Mouse (Mus musculus) CH12.LX (cell line): ENCODE measurements at regions not wholly inside any gene's neighbourhood (a gene's known extent, or its start where the extent isn't known, plus 50 kb on each side); places are given as distances from the start of the nearest gene placed in this dataset.

Experiments
- CHD1 ChIP-seq: IDR thresholded peaks from 2 replicates; pipeline ENCODE4 v1.6.1; 2012; ENCODE audit warnings: low read depth, low read length, improper control_type of control experiment, inconsistent platforms
- CTCF ChIP-seq, 2 experiments: IDR thresholded peaks in 1 of 2; conservative IDR thresholded peaks in 1 of 2; 2 replicates each; pipeline ENCODE4 v1.5.1; 2011 to 2012; ENCODE audit warnings: low read depth in 2 of 2, low read length in 2 of 2, improper control_type of control experiment in 1 of 2, inconsistent platforms in 1 of 2, mild to moderate bottlenecking in 1 of 2, moderate library complexity in 1 of 2
- E2F4 ChIP-seq: IDR thresholded peaks from 2 replicates; pipeline ENCODE4 v1.6.1; 2011; ENCODE audit warnings: low read depth, low read length, improper control_type of control experiment; ENCODE audit not compliant: insufficient replicate concordance
- EP300 ChIP-seq: IDR thresholded peaks from 2 replicates; pipeline ENCODE4 v1.6.1; 2011; ENCODE audit warnings: low read length, improper control_type of control experiment
- HCFC1 ChIP-seq: IDR thresholded peaks from 2 replicates; pipeline ENCODE4 v1.6.1; 2012; ENCODE audit warnings: low read depth, mild to moderate bottlenecking, inconsistent platforms, low read length, improper control_type of control experiment
- KAT2A ChIP-seq: IDR thresholded peaks from 2 replicates; pipeline ENCODE4 v1.6.1; 2012; ENCODE audit warnings: low read length, improper control_type of control experiment, inconsistent platforms; ENCODE audit not compliant: insufficient replicate concordance
- MAX ChIP-seq: IDR thresholded peaks from 2 replicates; pipeline ENCODE4 v1.6.1; 2011; ENCODE audit warnings: low read length, improper control_type of control experiment
- MEF2A ChIP-seq: IDR thresholded peaks from 2 replicates; pipeline ENCODE4 v1.6.1; 2014; ENCODE audit warnings: low read depth, mild to moderate bottlenecking, inconsistent platforms, low read length, improper control_type of control experiment, borderline replicate concordance
- MXI1 ChIP-seq: IDR thresholded peaks from 2 replicates; pipeline ENCODE4 v1.6.1; 2011; ENCODE audit warnings: mild to moderate bottlenecking, low read depth, low read length, improper control_type of control experiment
- POLR2A ChIP-seq: IDR thresholded peaks from 2 replicates; pipeline ENCODE4 v1.6.1; 2011; ENCODE audit warnings: low read depth, mild to moderate bottlenecking, improper control_type of control experiment, low read length
- USF1 ChIP-seq: IDR thresholded peaks from 2 replicates; pipeline ENCODE4 v1.6.1; 2014; ENCODE audit warnings: low read depth, mild to moderate bottlenecking, inconsistent platforms, low read length, improper control_type of control experiment
- USF2 ChIP-seq: conservative IDR thresholded peaks from 2 replicates; pipeline ENCODE4 v1.6.1; 2011; ENCODE audit warnings: low read depth, low read length, improper control_type of control experiment
- ZC3H11A ChIP-seq: IDR thresholded peaks from 2 replicates; pipeline ENCODE4 v1.6.1; 2012; ENCODE audit warnings: low read depth, mild to moderate bottlenecking, inconsistent platforms, low read length, improper control_type of control experiment
- ZNF384 ChIP-seq: IDR thresholded peaks from 2 replicates; pipeline ENCODE4 v1.6.1; 2012; ENCODE audit warnings: low read depth, low read length, improper control_type of control experiment, inconsistent platforms

DNA sequence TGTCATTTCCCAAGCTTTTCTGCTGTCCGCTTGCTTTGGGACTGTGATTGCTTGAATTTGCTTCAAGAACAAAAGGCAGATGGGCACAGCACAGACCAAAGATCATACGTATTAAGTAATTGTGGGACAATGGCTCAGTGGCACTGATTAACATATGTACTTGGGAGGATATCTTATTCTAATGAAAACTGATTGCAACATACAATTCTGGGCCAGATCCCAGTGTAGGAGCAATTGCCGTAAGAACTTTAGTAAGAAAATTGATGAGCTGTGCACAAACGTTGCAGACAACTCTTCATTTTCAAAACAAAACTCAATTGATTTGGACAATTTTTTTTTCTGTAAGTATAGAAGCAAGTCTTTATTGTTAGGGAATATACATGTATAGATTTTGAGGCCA, 456.2 kb upstream of the Sox9 start:
- no peak for TF ChIP-seq POLR2A
- TF ChIP-seq CTCF (conservative IDR thresholded peaks at IDR 0.05 in 1 of 2, IDR thresholded peaks at IDR 0.05 in 1 of 2; ENCODE audit: low read depth in 2 of 2, low read length in 2 of 2): no peak
- no peak for TF ChIP-seq USF1
- no peak for TF ChIP-seq E2F4
- no peak for TF ChIP-seq MAX
- no peak for TF ChIP-seq ZC3H11A
- no peak for TF ChIP-seq USF2
- TF ChIP-seq EP300: no peak
- TF ChIP-seq ZNF384: no peak
- TF ChIP-seq KAT2A: no peak
- TF ChIP-seq MXI1: no peak
- no peak for TF ChIP-seq CHD1
- TF ChIP-seq HCFC1: no peak
- TF ChIP-seq MEF2A: no peak
